Mouse (Mus musculus) embryonic stem cell, embryonic (primary cell): ENCODE measurements around the gene Adamts2.

ENCODE experiments used
- CTCF ChIA-PET, 4 experiments: fragments of 300-600 bp in 2 of 4; fragments of 350-600 bp in 2 of 4; sonication (Branson Sonifier 250); formaldehyde crosslinking; loops; one replicate each; lab custom pipeline; 2022; ENCODE audit warnings: inconsistent platforms in 2 of 4; lab: Charles Lee
- POLR2A ChIA-PET, 4 experiments: fragments of 300-600 bp in 2 of 4; fragments of 350-600 bp in 2 of 4; sonication (Branson Sonifier 250); formaldehyde crosslinking; loops; one replicate each; lab custom pipeline; 2022; ENCODE audit warnings: antibody characterized with exemption in 4 of 4, inconsistent platforms in 1 of 4; lab: Charles Lee

The Adamts2 gene

DNA sequence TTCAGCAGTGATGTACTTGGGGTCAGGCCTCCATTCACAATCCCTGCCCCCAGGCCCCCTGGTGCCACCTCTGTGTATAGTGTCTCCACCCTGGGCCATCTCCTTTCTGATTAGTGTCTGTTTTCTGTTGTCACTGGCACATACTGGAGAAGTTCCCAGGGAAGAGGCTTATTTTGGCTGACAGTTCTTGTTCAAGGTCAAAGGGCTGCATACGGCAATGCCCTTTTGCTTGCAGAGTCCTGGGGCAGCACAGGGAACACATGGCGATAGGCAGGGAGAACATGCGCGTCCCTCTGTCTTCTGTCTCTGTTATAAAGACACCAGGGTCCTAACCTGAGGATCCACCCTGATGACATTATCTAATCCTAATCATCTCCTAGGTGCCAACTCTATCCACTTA lies 87.8 kb downstream of the Adamts2 start:
- ChIA-PET POLR2A (interaction anchor here in 1 of 4 experiments (0.7 kb wide), 1 partner anchor 34 kb away, joined by 4 read pairs; no protein-coding TSS in a partner anchor), CTCF (no interaction called here)

DNA sequence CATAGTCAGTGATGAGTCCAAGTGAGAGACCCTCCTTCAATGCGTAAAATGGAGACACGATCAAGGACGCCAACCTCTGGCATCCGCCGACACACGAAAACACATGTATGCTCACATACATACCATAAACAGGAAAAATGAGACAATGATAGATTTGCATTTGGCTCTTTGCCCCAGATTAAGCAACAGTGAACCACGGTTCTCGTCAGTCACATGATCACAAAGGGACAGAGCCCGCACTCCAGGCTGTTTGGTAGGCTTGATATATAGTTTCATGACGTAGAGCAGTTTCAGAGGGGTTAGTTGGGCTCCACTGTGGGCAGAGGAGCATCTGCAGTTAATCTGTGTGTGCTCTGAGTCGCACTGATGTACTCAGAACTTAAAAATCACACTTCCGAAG lies 98.1 kb downstream of the Adamts2 start:
- POLR2A ChIA-PET: interaction anchor here in 1 of 4 experiments (0.9 kb wide), 1 partner anchor 13 kb away, joined by 4 read pairs; no protein-coding TSS in a partner anchor
- CTCF ChIA-PET: no interaction called here

DNA sequence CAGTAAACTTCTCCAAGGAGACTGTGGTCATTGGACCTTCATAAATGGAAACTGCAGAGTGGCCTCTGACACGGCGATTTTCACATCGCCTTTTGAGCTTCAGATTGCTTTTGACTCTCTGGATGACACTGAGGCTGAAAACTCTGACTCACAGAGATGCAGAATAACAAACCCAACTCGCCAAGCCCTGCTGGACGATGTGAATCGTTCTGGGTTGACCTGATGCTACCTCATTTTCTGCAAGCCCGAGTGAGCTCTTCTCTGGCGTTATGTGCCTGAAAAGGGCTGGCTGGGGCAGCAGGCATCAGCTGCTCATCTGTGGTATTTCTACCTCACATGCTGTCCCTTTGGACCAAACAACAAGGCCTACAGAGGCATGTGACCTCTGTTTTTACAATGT lies 98.6 kb downstream of the Adamts2 start:
- ChIA-PET CTCF (no interaction called here), POLR2A (interaction anchor here in 1 of 4 experiments (0.9 kb wide), 1 partner anchor 13 kb away, joined by 4 read pairs; no protein-coding TSS in a partner anchor)

DNA sequence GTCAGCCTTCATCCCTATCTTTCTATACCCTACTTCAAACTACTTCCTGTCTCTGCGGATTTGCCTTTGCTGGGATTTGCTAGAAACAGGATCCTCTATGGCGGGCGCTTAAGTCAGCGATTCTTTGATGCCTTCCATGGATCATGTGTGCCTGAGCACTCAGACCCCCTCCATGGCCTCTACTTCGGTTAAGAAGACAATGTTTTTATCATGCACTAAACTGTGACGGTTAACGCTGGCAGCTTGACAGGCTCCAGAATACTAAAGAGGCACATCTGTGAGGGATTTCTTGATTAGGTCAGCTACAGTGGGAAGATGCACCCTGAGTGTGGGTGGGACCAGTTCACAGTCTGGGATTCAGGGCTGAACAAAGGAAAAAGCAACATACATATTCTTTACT lies 101.5 kb downstream of the Adamts2 start:
- ChIA-PET CTCF (interaction anchor here in 1 of 4 experiments (0.7 kb wide), 1 partner anchor 100 kb away, joined by 3 read pairs; no protein-coding TSS in a partner anchor), POLR2A (no interaction called here)

DNA sequence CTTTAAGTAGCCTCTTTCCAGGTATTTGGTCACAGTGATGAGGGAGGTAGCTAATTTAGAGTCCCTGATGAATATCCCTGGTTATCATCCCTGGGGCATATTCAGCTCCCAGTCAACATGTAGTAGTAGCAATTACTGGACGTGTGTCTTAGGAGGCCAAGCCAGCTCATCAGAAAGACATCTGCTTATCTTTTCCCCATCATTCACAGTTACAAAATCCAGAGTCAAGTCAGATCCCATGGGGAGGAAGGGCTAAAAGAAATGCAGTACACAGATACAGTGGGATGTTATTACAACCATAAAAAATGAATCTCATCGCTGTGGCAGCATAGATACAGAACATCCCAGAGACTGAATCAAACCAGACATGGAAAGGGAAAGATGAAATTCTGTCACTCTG lies 102.6 kb downstream of the Adamts2 start:
- CTCF ChIA-PET: no interaction called here
- POLR2A ChIA-PET: interaction anchor here in 1 of 4 experiments (0.5 kb wide), 1 partner anchor 652 kb away, joined by 3 read pairs; no protein-coding TSS in a partner anchor

DNA sequence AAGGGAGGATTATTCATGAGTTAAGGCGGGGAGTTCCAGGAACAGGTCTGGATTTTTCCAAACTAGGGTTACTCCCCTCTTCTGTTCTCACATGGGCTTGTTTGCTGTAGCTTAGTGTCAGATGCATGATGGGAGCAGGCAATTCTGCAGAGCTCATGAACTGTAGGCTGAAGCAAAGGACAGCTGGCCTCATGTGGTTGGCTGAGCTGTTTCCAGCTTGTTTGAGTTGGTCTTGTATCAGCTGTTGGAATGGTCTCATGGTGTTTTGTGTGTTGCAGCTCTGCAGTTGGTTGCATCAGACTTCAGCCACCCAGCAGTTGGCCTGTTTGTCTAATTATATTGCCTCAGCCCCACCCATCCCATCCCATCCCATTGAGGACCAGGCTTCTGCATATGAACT lies 105.4 kb downstream of the Adamts2 start:
- ChIA-PET CTCF (interaction anchor here in 2 of 4 experiments (0.6 to 0.7 kb wide), 3 partner anchors 103 to 219 kb away, joined by 3 to 4 read pairs (median 3); no protein-coding TSS in a partner anchor), POLR2A (interaction anchor here in 1 of 4 experiments (1.0 kb wide), 1 partner anchor 51 kb away, joined by 3 read pairs; no protein-coding TSS in a partner anchor)

DNA sequence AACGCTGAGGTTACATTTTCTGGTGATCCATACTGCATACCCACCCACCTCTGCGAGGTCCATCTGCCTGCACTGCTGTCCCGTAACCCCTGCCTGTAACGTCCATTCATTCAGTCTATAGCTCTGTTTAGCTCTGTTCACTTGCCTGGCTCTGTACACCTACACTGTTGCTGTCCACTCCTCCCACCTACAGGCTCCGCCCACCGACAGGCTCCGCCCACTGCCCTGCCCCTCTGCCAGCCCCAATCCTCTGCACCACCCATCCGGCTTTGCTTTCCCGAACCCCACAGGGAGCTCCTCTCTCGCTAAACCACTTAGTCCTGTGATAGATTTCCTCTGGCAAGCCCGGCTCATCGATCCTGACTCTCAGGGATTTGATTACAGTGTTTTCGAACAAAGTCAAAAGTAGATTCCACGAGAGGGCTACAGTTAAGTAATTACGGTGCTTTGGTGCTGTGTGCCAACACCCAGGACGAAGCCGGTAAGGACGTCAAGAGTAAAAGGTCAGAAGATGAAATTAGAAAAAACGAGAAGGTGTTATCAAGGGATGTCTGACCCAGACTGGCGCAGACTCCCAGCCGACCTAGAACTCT lies 111.8 kb downstream of the Adamts2 start:
- POLR2A ChIA-PET: interaction anchor here in 3 of 4 experiments (0.5 to 1.8 kb wide), 11 partner anchors 10 to 1897 kb away, joined by 3 to 8 read pairs (median 4); partner anchors contain the start of genes Hnrnph1 (in 1 of the 3), Trim41 (in 1 of the 3), Zfp2 (in 1 of the 3) and Zfp62 (in 1 of the 3)
- CTCF ChIA-PET: interaction anchor here (0.6 to 1.0 kb wide), 6 partner anchors 8 to 154 kb away, joined by 3 to 9 read pairs (median 4); no protein-coding TSS in a partner anchor

DNA sequence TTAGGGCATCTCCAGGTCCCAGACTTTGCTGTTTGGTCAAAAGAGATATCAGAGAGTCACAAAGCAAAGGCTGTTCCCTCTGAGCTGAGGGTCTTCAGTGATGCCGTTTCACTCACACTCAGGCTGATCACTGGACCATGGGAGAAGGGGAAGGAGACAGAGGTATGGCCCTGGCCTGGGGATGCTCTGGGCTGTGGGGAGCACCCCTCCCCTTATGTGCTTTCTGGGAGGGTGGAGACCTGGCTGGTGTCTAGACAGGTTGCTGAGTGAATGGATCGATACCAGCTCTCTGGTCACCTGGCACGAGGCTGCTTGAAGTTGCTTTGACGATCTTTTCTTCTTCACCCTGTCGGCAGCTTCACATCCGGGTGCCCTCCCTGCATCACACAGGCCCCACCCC lies 113.2 kb downstream of the Adamts2 start:
- ChIA-PET POLR2A (interaction anchor here in 1 of 4 experiments (0.5 to 1.4 kb wide), 2 partner anchors 11 to 41 kb away, joined by 3 to 4 read pairs; no protein-coding TSS in a partner anchor), CTCF (interaction anchor here in 3 of 4 experiments (0.6 to 0.7 kb wide), 3 partner anchors 10 to 271 kb away, joined by 3 to 8 read pairs (median 4); no protein-coding TSS in a partner anchor)

DNA sequence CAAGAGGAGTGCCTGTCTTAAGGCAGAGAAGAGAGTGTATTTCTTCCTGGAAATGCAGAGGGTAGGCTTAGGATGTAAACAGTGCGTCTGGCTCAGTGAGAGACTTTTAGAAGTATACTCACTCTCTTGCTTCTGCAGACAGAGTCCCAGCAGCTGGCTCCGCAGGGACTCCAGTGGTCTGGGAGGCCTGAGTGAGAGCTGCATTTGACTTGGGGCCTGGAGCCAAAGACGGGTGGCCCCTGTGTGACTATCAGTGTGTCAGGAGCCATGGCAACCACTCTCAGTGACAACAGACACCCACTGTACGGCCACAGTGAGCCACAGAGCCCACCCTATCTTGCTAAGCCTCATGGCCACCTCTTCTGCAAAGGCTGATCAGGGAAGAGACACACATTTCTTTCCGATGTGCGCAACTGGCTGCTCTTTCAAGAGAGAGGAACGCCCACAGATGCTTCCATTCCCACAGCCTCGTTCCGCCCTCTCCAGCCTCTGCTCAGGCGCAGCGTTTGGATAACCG lies 115.6 kb downstream of the Adamts2 start:
- POLR2A ChIA-PET: no interaction called here
- CTCF ChIA-PET: interaction anchor here in 1 of 4 experiments (0.5 kb wide), 1 partner anchor 111 kb away, joined by 3 read pairs; no protein-coding TSS in a partner anchor

DNA sequence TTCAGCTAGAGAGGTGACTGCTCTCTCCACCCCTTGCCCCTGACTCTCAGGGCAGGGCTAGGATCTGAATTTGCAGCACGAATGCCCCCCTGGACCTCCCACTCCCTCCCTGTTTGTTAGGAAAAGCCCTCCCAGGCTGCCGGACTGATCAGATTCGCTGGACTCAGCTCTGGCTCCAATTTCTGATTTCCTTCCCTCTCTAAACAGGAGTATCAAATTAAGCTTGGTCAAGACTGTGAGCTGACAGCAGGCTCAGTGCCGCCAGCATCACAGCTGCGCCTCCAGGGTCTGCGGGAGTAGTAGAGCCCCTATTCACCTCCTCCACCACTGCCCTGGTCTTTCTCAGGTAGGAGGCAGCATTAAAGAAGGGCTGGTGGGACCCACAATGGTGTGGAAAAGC lies 117.0 kb downstream of the Adamts2 start:
- POLR2A ChIA-PET: no interaction called here

DNA sequence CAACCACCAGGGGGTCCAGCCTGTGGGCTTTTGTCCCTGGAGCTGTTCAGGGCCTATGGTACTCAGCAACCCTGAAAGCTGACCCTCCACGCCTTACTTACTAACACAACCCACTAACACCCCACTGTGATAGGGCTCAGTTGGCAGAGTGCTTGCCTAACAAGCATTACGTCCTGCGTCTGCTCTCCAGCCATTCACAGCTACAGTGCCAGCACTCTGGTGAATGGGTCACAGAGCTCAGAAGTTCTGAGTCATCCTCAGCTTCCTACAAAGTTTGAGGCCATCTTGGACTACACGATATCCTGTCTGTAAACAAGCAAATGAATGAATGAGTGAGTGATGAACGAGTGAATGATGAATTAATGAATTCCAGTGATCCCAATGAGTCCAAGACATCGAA lies 118.5 kb downstream of the Adamts2 start:
- ChIA-PET CTCF (interaction anchor here in 2 of 4 experiments (0.6 to 1.0 kb wide), 2 partner anchors 133 to 190 kb away, joined by 3 read pairs; no protein-coding TSS in a partner anchor), POLR2A (interaction anchor here in 1 of 4 experiments (0.6 kb wide), 1 partner anchor 237 kb away, joined by 3 read pairs; no protein-coding TSS in a partner anchor)

More for the DNA sequence above, 117.0 kb downstream of the Adamts2 start:
- CTCF ChIA-PET: no interaction called here

DNA sequence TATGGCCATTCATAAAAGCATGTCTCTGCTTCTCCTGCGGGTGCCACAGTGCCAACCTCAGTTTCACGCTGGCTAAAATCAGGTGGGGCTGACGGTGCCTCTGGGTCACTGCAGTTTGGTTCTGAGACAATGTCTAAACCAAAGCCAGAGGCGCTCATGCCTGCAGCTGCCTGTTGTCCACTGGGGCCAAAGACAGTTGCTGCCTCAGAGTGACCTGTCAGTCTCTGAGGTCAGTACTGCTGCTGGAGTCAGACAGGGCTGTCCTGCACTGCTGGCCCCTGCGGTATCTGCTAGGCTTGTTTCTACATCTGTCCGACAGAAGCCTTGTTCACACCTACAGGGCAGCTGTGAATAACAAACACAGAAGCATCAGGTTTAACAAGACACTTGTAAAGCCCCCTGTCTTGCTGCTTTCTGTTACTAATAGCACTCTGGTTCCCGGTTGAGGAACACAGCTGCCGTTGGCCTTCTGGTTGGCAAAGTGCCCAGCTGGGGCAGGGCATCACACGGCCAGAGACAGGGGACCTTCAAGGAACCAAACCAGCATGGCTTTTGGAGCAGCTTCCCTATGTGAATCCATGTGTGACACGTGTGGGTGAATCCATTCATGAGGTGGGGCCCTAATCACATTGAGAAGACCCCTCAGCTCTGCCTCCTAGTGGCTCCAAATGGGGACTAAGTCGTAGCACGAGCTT lies 119.1 kb downstream of the Adamts2 start:
- CTCF ChIA-PET: interaction anchor here in 3 of 4 experiments (0.6 to 1.2 kb wide), 6 partner anchors 8 to 268 kb away, joined by 3 to 20 read pairs (median 3); no protein-coding TSS in a partner anchor
- POLR2A ChIA-PET: no interaction called here

DNA sequence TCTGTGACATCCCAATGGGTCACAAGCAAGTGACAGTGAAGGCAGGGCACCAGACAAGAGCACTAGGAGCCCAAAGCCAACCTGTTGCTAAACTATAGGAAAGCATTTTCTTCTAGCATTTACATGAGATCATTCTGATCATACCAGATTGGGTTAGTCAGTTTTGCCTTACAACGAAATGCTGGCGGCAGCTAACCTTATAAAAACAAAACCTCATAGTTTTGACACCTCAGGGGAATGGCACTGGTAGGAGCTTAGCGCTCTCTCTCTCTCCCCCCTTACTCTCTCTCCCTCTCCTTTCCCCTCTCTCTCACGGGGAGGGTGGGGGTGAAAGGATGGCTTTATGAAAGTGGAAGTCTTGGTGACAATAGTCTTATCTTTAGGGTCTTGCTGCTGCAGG lies 123.7 kb downstream of the Adamts2 start:
- ChIA-PET CTCF (no interaction called here), POLR2A (interaction anchor here in 1 of 4 experiments (1.1 kb wide), 1 partner anchor 9 kb away, joined by 3 read pairs; no protein-coding TSS in a partner anchor)

DNA sequence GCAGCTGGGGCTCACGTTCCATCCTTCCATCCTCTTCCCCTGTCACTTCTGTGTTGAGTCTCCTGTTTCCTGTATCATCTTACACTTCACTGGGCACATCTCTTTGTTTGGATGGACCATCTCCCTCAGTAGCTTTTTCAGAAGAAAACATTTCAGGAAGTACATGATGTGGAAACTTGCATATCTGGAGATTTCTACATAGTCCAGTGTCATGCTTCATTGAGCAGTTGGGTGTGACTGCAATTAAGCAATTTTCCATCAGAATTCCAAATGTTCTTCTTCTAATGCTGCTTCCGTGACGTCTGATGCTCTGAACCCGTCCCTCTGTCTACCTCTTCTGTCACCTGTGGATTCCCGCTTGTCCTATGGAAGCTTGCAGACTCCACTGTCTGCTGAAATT lies 124.2 kb downstream of the Adamts2 start:
- CTCF ChIA-PET: no interaction called here
- POLR2A ChIA-PET: interaction anchor here in 1 of 4 experiments (0.8 kb wide), 1 partner anchor 10 kb away, joined by 4 read pairs; no protein-coding TSS in a partner anchor

DNA sequence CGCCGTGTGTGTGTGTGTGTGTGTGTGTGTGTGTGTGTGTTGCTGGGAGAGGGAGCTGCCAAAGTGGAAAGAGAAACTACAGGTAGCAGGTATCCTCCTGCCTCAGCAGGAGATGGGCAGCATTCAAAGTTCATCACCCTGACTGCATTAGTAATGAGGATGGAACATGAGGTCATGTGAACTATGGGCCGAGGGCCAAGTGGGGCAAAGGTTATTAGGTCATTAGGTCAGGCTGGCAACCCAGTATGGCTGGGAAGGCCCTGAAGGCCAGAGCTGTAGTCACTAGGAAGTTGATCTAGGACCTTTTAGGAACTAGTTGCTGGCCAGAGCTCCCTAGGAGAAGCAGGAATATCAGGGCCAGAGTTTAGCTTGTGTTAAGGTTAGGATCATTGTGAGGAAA lies 131.3 kb downstream of the Adamts2 start:
- ChIA-PET POLR2A (no interaction called here), CTCF (interaction anchor here in 2 of 4 experiments (0.5 to 1.3 kb wide), 4 partner anchors 36 to 765 kb away, joined by 3 to 4 read pairs (median 3); no protein-coding TSS in a partner anchor)

DNA sequence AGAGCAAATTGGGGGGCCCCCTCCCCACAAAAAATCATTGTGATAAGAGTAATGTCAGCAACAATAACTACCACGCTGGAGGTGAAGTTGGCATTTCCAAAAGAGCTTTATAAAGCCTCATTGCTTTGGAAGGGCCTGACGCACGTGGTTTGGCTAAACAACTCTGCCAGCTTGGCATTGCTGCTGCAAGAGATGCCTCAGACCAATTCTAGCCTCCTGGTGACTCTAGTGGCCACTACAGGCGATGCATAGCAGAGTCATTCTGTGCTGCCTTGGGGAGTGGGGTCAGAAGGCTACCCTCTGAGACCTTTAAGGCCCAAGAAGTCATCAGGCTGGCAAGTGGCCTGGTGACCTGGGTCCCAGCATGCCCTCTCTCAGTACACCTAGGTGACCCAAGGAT lies 132.2 kb downstream of the Adamts2 start:
- ChIA-PET CTCF (interaction anchor here in 3 of 4 experiments (0.5 to 1.3 kb wide), 3 partner anchors 13 to 172 kb away, joined by 3 to 9 read pairs (median 6); no protein-coding TSS in a partner anchor), POLR2A (no interaction called here)

DNA sequence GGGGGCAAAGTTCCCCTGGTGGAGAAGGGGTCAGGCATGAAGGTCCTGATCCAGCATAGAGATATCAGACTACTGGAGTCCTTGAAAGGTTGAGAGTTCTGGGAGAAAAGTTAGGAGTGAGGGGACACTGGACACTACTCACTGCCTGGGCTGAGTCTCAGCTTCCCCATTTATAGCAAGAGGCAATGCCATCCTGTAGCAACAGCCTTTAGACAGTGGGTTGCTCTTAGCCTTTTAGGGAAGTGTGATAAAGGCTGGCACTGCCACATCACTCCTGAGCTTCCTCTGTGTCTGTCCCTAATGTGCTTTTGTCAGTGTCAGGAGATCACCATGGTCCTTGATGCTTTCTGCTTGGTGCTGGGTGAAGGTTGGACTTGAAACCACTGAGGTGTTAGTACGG lies 134.7 kb downstream of the Adamts2 start:
- ChIA-PET POLR2A (no interaction called here), CTCF (no interaction called here)

DNA sequence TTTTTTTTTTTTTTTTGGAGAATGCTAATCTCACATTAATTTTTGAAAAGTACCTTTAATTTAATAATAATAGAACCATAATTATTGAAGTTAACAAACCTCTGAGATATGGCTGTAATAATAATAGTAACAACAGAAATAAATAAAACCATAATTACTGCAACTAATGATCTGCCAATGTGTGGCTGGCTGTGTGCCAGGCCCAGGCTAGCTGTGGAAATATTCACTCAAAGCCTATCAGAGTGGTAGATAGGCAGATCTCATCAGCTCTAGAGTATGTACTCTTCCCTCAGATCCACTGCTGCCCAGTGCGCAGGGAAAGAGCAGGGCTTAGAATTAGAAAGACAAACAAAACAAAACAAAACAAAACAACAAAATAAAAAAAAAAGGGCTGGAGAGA lies 136.6 kb downstream of the Adamts2 start:
- ChIA-PET POLR2A (interaction anchor here in 1 of 4 experiments (0.7 kb wide), 1 partner anchor 9 kb away, joined by 3 read pairs; no protein-coding TSS in a partner anchor), CTCF (no interaction called here)

DNA sequence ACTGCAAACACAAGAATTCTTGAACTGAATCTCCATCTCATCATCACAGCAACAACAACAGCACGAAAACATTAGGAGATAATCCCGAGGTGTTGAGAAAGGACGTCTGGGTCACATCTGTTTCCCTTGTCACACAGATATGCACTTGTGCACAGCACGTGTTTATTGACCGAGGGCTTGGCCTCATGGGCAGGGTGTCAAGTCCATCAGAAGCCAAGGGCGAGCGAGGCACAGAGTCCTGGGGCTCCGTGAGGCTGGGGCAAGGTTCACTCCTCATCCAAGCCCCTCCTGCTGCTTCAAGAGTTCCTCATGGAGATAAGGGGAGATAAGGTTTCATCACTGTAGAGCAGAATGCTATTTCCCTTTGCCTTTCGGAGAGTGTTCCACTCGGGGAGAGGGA lies 137.6 kb downstream of the Adamts2 start:
- ChIA-PET CTCF (no interaction called here), POLR2A (no interaction called here)
